Mouse (Mus musculus): ENCODE measurements around the gene Vti1a. TPM values are rescaled to one million over a fixed set of nuclear protein-coding genes. Genes with fewer than 3 reads are reported as not detected.

The Vti1a gene
- total RNA-seq, 2 experiments from 2014 or later: 48.1 to 54.4 TPM

GRCm38 (mm10) chr19:55313649-55314048 lies 2.4 kb upstream of the Vti1a start:
- no peak for DNase-seq (ENCODE audit: low spot score in 2 of 2)

- peak; percentile 88 to 90 for DNase-seq (ENCODE audit: low spot score in 2 of 2)
Observed at GRCm38 (mm10) chr19:55315452-55316108, 515 bp upstream of the Vti1a start, which contains the start of gene Zdhhc6. TSS of gene Zdhhc6 (minus strand) at chr19:55316032.

- DNase-seq (ENCODE audit: low spot score in 2 of 2): no peak
Observed at GRCm38 (mm10) chr19:55316901-55317300, 806 bp downstream of the Vti1a start.

- no peak for DNase-seq (ENCODE audit: low spot score in 2 of 2)
Observed at GRCm38 (mm10) chr19:55319036-55319435, 2.9 kb downstream of the Vti1a start.

GRCm38 (mm10) chr19:55319521-55319920 lies 3.4 kb downstream of the Vti1a start:
- no peak for DNase-seq (ENCODE audit: low spot score in 2 of 2)

- no peak for DNase-seq (ENCODE audit: low spot score in 2 of 2)
Observed at GRCm38 (mm10) chr19:55322604-55323003, 6.5 kb downstream of the Vti1a start.

- no peak for DNase-seq (ENCODE audit: low spot score in 2 of 2)
Observed at GRCm38 (mm10) chr19:55327510-55327909, 11.4 kb downstream of the Vti1a start.

GRCm38 (mm10) chr19:55331776-55332175 lies 15.7 kb downstream of the Vti1a start:
- DNase-seq (ENCODE audit: low spot score in 2 of 2): no peak

- peak; percentile 71 to 77 for DNase-seq (ENCODE audit: low spot score in 2 of 2)
Observed at GRCm38 (mm10) chr19:55332641-55333268, 16.7 kb downstream of the Vti1a start.

- DNase-seq (ENCODE audit: low spot score in 2 of 2): no peak
Observed at GRCm38 (mm10) chr19:55335881-55336280, 19.8 kb downstream of the Vti1a start.

- DNase-seq (ENCODE audit: low spot score in 2 of 2): no peak
Observed at GRCm38 (mm10) chr19:55336441-55336840, 20.3 kb downstream of the Vti1a start.

- no peak for DNase-seq (ENCODE audit: low spot score in 2 of 2)
Observed at GRCm38 (mm10) chr19:55337066-55337465, 21.0 kb downstream of the Vti1a start.

GRCm38 (mm10) chr19:55337664-55338063 lies 21.6 kb downstream of the Vti1a start:
- DNase-seq (ENCODE audit: low spot score in 2 of 2): no peak

GRCm38 (mm10) chr19:55340521-55340920 lies 24.4 kb downstream of the Vti1a start:
- no peak for DNase-seq (ENCODE audit: low spot score in 2 of 2)

GRCm38 (mm10) chr19:55341377-55341776 lies 25.3 kb downstream of the Vti1a start:
- DNase-seq (ENCODE audit: low spot score in 2 of 2): no peak

GRCm38 (mm10) chr19:55342423-55342822 lies 26.3 kb downstream of the Vti1a start:
- no peak for DNase-seq (ENCODE audit: low spot score in 2 of 2)

GRCm38 (mm10) chr19:55343274-55343673 lies 27.2 kb downstream of the Vti1a start:
- DNase-seq (ENCODE audit: low spot score in 2 of 2): no peak

- DNase-seq (ENCODE audit: low spot score in 2 of 2): no peak
Observed at GRCm38 (mm10) chr19:55348187-55348586, 32.1 kb downstream of the Vti1a start.

GRCm38 (mm10) chr19:55350673-55351378 lies 34.7 kb downstream of the Vti1a start:
- no peak for DNase-seq (ENCODE audit: low spot score in 2 of 2)

GRCm38 (mm10) chr19:55362606-55363005 lies 46.5 kb downstream of the Vti1a start:
- no peak for DNase-seq (ENCODE audit: low spot score in 2 of 2)

GRCm38 (mm10) chr19:55369691-55370090 lies 53.6 kb downstream of the Vti1a start:
- no peak for DNase-seq (ENCODE audit: low spot score in 2 of 2)

- DNase-seq (ENCODE audit: low spot score in 2 of 2): no peak
Observed at GRCm38 (mm10) chr19:55376331-55376730, 60.2 kb downstream of the Vti1a start.
